Mouse (Mus musculus): ENCODE data around the gene Pdhb. TPM values are rescaled to one million over a fixed set of nuclear protein-coding genes. Genes with fewer than 3 reads are reported as not detected.

Pdhb gene
- 100 to 1,000 TPM; 268 to 370 TPM for total RNA-seq (2021)
- long read RNA-seq, experiment 1, transcript Pdhb-201 (10 exons, 1,513 nt), result major isoform, 316 of 338 reads
- long read RNA-seq, experiment 1, partial matches to known transcripts, result 10 of 338 reads
- long read RNA-seq, experiment 1, other reads (novel, unspliced or antisense), result 10 of 338 reads
- long read RNA-seq, experiment 2, transcript Pdhb-201 (10 exons, 1,513 nt), result major isoform, 354 of 367 reads
- long read RNA-seq, experiment 2, partial matches to known transcripts, result 7 of 367 reads
- long read RNA-seq, experiment 2, other reads (novel, unspliced or antisense), result 6 of 367 reads

GRCm38 (mm10) chr14:8172507-8173410 is at the start of gene Pdhb:
TSS of gene Pdhb (minus strand) at chr14:8173025.
- TF ChIP-seq CTCF (IDR thresholded peaks at IDR 0.05), result peak; percentile 25
- Histone ChIP-seq H3K4me3 (peak within 1 kb of the TSS; percentile 86), H3K27ac (peak within 1 kb of the TSS; percentile 98)
- peak; percentile 99 for DNase-seq
- intact Hi-C loops (cut with DNase I), result loop anchor here (2.0 to 5.0 kb wide), 3 partner anchors 42 to 92 kb away; partner anchors contain the start of genes Kctd6, Pxk and Rpp14

- intact Hi-C loops (cut with DNase I), result no loop called here
- no peak for TF ChIP-seq CTCF (IDR thresholded peaks at IDR 0.05)
- Histone ChIP-seq H3K4me3 (no peak overlapping the region), H3K27ac (no peak overlapping the region)
- DNase-seq, result no peak
These were observed 49.7 kb upstream of the Pdhb start for GRCm38 (mm10) chr14:8222561-8222960.

- Histone ChIP-seq H3K4me3 (no peak overlapping the region), H3K27ac (no peak overlapping the region)
- intact Hi-C loops (cut with DNase I), result no loop called here
These were observed 48.1 kb upstream of the Pdhb start for GRCm38 (mm10) chr14:8220912-8221311.

GRCm38 (mm10) chr14:8220306-8220705 is 47.5 kb upstream of the Pdhb start:
- H3K27ac ChIP-seq, result no peak overlapping the region
- TF ChIP-seq CTCF (IDR thresholded peaks at IDR 0.05), result peak; percentile 61
- intact Hi-C loops (cut with DNase I), result no loop called here
- no peak for DNase-seq
- H3K4me3 ChIP-seq, result no peak overlapping the region

More at GRCm38 (mm10) chr14:8220912-8221311, 48.1 kb upstream of the Pdhb start:
- DNase-seq, result no peak
- no peak for TF ChIP-seq CTCF (IDR thresholded peaks at IDR 0.05)

- intact Hi-C loops (cut with DNase I), result loop anchor here (5.0 kb wide), 1 partner anchor 37 kb away; the partner anchor contains the start of gene Acox2
- Histone ChIP-seq H3K27ac (no peak overlapping the region), H3K4me3 (no peak overlapping the region)
- TF ChIP-seq CTCF (IDR thresholded peaks at IDR 0.05), result no peak
- no peak for DNase-seq
These were observed 47.1 kb upstream of the Pdhb start for GRCm38 (mm10) chr14:8219876-8220275.

- DNase-seq, result no peak
- TF ChIP-seq CTCF (IDR thresholded peaks at IDR 0.05), result no peak
- intact Hi-C loops (cut with DNase I), result loop anchor here (5.0 kb wide), 1 partner anchor 38 kb away; the partner anchor contains the start of gene Acox2
- H3K4me3 ChIP-seq, result no peak overlapping the region
- H3K27ac ChIP-seq, result peak overlapping the region; percentile 0; the same call in 1 of the 2 replicates
These were observed 46.0 kb upstream of the Pdhb start for GRCm38 (mm10) chr14:8218730-8219380.

- intact Hi-C loops (cut with DNase I), result loop anchor here (5.0 kb wide), 1 partner anchor 39 kb away; the partner anchor contains the start of gene Acox2
- H3K27ac ChIP-seq, result no peak overlapping the region
- TF ChIP-seq CTCF (IDR thresholded peaks at IDR 0.05), result no peak
These were observed 45.4 kb upstream of the Pdhb start for GRCm38 (mm10) chr14:8218238-8218637.

GRCm38 (mm10) chr14:8216100-8216499 is 43.3 kb upstream of the Pdhb start:
- H3K4me3 ChIP-seq, result no peak overlapping the region
- intact Hi-C loops (cut with DNase I), result loop anchor here (5.0 kb wide), 1 partner anchor 41 kb away; the partner anchor contains the start of gene Acox2
- no peak for DNase-seq
- TF ChIP-seq CTCF (IDR thresholded peaks at IDR 0.05), result no peak
- no peak overlapping the region for H3K27ac ChIP-seq

More at GRCm38 (mm10) chr14:8218238-8218637, 45.4 kb upstream of the Pdhb start:
- no peak for DNase-seq
- H3K4me3 ChIP-seq, result no peak overlapping the region

GRCm38 (mm10) chr14:8215208-8215778 is 42.5 kb upstream of the Pdhb start:
- Histone ChIP-seq H3K4me3 (peak overlapping the region; percentile 91), H3K27ac (peak overlapping the region; percentile 95; the same call in 1 of the 2 replicates)
- intact Hi-C loops (cut with DNase I), result loop anchor here (2.0 to 5.0 kb wide), 2 partner anchors 42 kb away; partner anchors contain the start of genes Acox2 and Pdhb
- TF ChIP-seq CTCF (IDR thresholded peaks at IDR 0.05), result no peak
- no peak for DNase-seq

- intact Hi-C loops (cut with DNase I), result loop anchor here (2.0 to 5.0 kb wide), 3 partner anchors 42 to 122 kb away; partner anchors contain the start of genes Acox2 and Pdhb
- DNase-seq, result peak; percentile 91
- Histone ChIP-seq H3K27ac (peak overlapping the region; percentile 95), H3K4me3 (peak overlapping the region; percentile 91)
- no peak for TF ChIP-seq CTCF (IDR thresholded peaks at IDR 0.05)
These were observed 41.7 kb upstream of the Pdhb start for GRCm38 (mm10) chr14:8214299-8215207.

- peak; percentile 85 for TF ChIP-seq CTCF (IDR thresholded peaks at IDR 0.05)
- intact Hi-C loops (cut with DNase I), result loop anchor here (2.0 to 5.0 kb wide), 2 partner anchors 41 to 122 kb away; partner anchors contain the start of gene Pdhb
- DNase-seq, result peak; percentile 100
- peak within 1 kb of the TSS; percentile 95 for H3K27ac ChIP-seq
- peak within 1 kb of the TSS; percentile 91 for H3K4me3 ChIP-seq
These were observed 41.0 kb upstream of the Pdhb start, which contains the start of gene Kctd6 for GRCm38 (mm10) chr14:8213803-8214224. TSS of gene Kctd6 (plus strand) at chr14:8214140.
